Mouse (Mus musculus) heart, postnatal 0 days (tissue): ENCODE measurements at regions not wholly inside any gene's neighbourhood (a gene's known extent, or its start where the extent isn't known, plus 50 kb on each side); places are given as distances from the start of the nearest gene placed in this dataset.

ENCODE experiments used
- CTCF ChIP-seq: IDR thresholded peaks from 2 replicates; pipeline ENCODE4 v1.5.1; 2016; ENCODE audit warnings: antibody characterized with exemption, control low read depth, low read depth
- EP300 ChIP-seq: IDR thresholded peaks from 2 replicates; pipeline ENCODE4 v1.6.1; 2016; ENCODE audit warnings: antibody characterized with exemption, low read depth

DNA sequence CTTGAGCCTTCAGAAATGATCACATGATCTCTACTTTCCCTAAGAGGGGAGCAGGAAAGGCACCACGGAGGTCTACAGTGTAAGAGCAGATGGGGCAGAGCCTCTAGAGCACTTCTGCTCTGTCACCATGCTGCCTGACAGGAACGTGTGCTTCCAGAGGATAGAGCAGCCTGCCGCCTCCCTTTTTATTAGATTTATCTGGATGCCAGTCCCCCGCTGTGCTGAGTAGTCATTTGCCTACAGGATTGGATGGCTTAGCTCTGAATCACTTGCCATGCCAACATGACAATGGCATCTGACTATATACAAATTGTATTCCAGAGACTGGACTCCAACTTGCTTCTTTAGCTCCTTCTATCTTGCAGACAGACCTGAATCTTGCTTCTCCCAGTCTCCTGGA, 234.2 kb upstream of the Rbfox1 start:
- TF ChIP-seq CTCF (no peak), EP300 (no peak)
